Mouse (Mus musculus): ENCODE results near the gene Nek8. TPM values are rescaled to one million over a fixed set of nuclear protein-coding genes. Genes with fewer than 3 reads are reported as not detected.

Gene Nek8
- 13.5 and 15.3 TPM in 2 replicates for polyA plus RNA-seq (2016; fragmentation: Nextera tagmentation; extraction: Ambion mirVana)

GRCm38 (mm10) chr11:78176402-78176862 lies at the start of gene Nek8, which contains the start of gene Tlcd1:
Gene Nek8 (minus strand): TSS chr11:78176675.
Gene Tlcd1 (plus strand): TSS chr11:78176711.
- Histone ChIP-seq H3K27me3 (replicated peaks; ENCODE audit: low read depth, poor library complexity, severe bottlenecking) (no peaks in the 10 kb centered on the region), H3K9me3 (no peaks in the 10 kb centered on the region), H3K27ac (replicated peaks) (peak within 1 kb of the TSS; percentile 92), H3K36me3 (replicated peaks) (peaks cover 39% of the 10 kb centered on the region), H3K4me1 (peaks cover 63% of the 10 kb centered on the region), H3K4me3 (peak within 1 kb of the TSS; percentile 70)
- WGBS = under 1% methylated on average over 32 of the region's 32 CpGs
- peak; percentile 92 for DNase-seq (ENCODE audit: low spot score)

GRCm38 (mm10) chr11:78223586-78223985 lies 47.1 kb upstream of the Nek8 start:
- H3K4me3 ChIP-seq = no peak overlapping the region
- no peaks in the 10 kb centered on the region for H3K4me1 ChIP-seq
- H3K36me3 ChIP-seq (replicated peaks) = peaks cover 100% of the 10 kb centered on the region
- WGBS = 94% methylated on average over 4 of the region's 4 CpGs
- DNase-seq (ENCODE audit: low spot score) = no peak
- no peaks in the 10 kb centered on the region for H3K27me3 ChIP-seq (replicated peaks; ENCODE audit: low read depth, poor library complexity, severe bottlenecking)
- no peak overlapping the region for H3K27ac ChIP-seq (replicated peaks)
- no peaks in the 10 kb centered on the region for H3K9me3 ChIP-seq

GRCm38 (mm10) chr11:78215709-78216317 lies 39.3 kb upstream of the Nek8 start:
- Histone ChIP-seq H3K4me1 (no peaks in the 10 kb centered on the region), H3K27ac (replicated peaks) (no peak overlapping the region), H3K9me3 (no peaks in the 10 kb centered on the region), H3K27me3 (replicated peaks; ENCODE audit: low read depth, poor library complexity, severe bottlenecking) (no peaks in the 10 kb centered on the region), H3K36me3 (replicated peaks) (peaks cover 100% of the 10 kb centered on the region), H3K4me3 (no peak overlapping the region)
- DNase-seq (ENCODE audit: low spot score) = no peak
- WGBS = 92% methylated on average over 11 of the region's 11 CpGs

- Histone ChIP-seq H3K27me3 (replicated peaks; ENCODE audit: low read depth, poor library complexity, severe bottlenecking) (no peaks in the 10 kb centered on the region), H3K27ac (replicated peaks) (no peak overlapping the region), H3K4me3 (no peak overlapping the region), H3K9me3 (no peaks in the 10 kb centered on the region), H3K4me1 (no peaks in the 10 kb centered on the region), H3K36me3 (replicated peaks) (peaks cover 100% of the 10 kb centered on the region)
- DNase-seq (ENCODE audit: low spot score) = no peak
- 95% methylated on average over 14 of the region's 14 CpGs for WGBS
Observed at GRCm38 (mm10) chr11:78213086-78213817, 36.8 kb upstream of the Nek8 start.

- no peak for DNase-seq (ENCODE audit: low spot score)
- Histone ChIP-seq H3K4me1 (no peaks in the 10 kb centered on the region), H3K36me3 (replicated peaks) (peaks cover 100% of the 10 kb centered on the region), H3K27me3 (replicated peaks; ENCODE audit: low read depth, poor library complexity, severe bottlenecking) (no peaks in the 10 kb centered on the region), H3K9me3 (no peaks in the 10 kb centered on the region), H3K4me3 (no peak overlapping the region), H3K27ac (replicated peaks) (no peak overlapping the region)
- WGBS = 94% methylated on average over 5 of the region's 5 CpGs
Observed at GRCm38 (mm10) chr11:78211513-78211912, 35.0 kb upstream of the Nek8 start.

- Histone ChIP-seq H3K4me3 (no peak overlapping the region), H3K27me3 (replicated peaks; ENCODE audit: low read depth, poor library complexity, severe bottlenecking) (no peaks in the 10 kb centered on the region), H3K9me3 (no peaks in the 10 kb centered on the region), H3K36me3 (replicated peaks) (peaks cover 100% of the 10 kb centered on the region), H3K4me1 (peaks cover 4% of the 10 kb centered on the region; the same call in 1 of the 2 replicates), H3K27ac (replicated peaks) (no peak overlapping the region)
- WGBS = 71% methylated on average over 7 of the region's 7 CpGs
- DNase-seq (ENCODE audit: low spot score) = no peak
Observed at GRCm38 (mm10) chr11:78210615-78211014, 34.1 kb upstream of the Nek8 start.

GRCm38 (mm10) chr11:78209886-78210285 lies 33.4 kb upstream of the Nek8 start:
- Histone ChIP-seq H3K36me3 (replicated peaks) (peaks cover 100% of the 10 kb centered on the region), H3K4me3 (no peak overlapping the region), H3K27me3 (replicated peaks; ENCODE audit: low read depth, poor library complexity, severe bottlenecking) (no peaks in the 10 kb centered on the region), H3K27ac (replicated peaks) (no peak overlapping the region), H3K4me1 (peaks cover 5% of the 10 kb centered on the region; the same call in 1 of the 2 replicates), H3K9me3 (no peaks in the 10 kb centered on the region)
- DNase-seq (ENCODE audit: low spot score) = no peak
- WGBS = 90% methylated on average over 6 of the region's 6 CpGs

GRCm38 (mm10) chr11:78207190-78207589 lies 30.7 kb upstream of the Nek8 start:
- Histone ChIP-seq H3K9me3 (no peaks in the 10 kb centered on the region), H3K4me3 (no peak overlapping the region), H3K4me1 (peaks cover 5% of the 10 kb centered on the region; the same call in 1 of the 2 replicates), H3K27me3 (replicated peaks; ENCODE audit: low read depth, poor library complexity, severe bottlenecking) (no peaks in the 10 kb centered on the region), H3K27ac (replicated peaks) (no peak overlapping the region), H3K36me3 (replicated peaks) (peaks cover 97% of the 10 kb centered on the region)
- no peak for DNase-seq (ENCODE audit: low spot score)
- WGBS = 92% methylated on average over 7 of the region's 7 CpGs

- H3K27me3 ChIP-seq (replicated peaks; ENCODE audit: low read depth, poor library complexity, severe bottlenecking) = no peaks in the 10 kb centered on the region
- no peak for DNase-seq (ENCODE audit: low spot score)
- no peaks in the 10 kb centered on the region for H3K9me3 ChIP-seq
- peaks cover 81% of the 10 kb centered on the region for H3K36me3 ChIP-seq (replicated peaks)
- H3K4me3 ChIP-seq = peak overlapping the region; percentile 12; the same call in 1 of the 2 replicates
- 84% methylated on average over 13 of the region's 13 CpGs for WGBS
- H3K4me1 ChIP-seq = peaks cover 5% of the 10 kb centered on the region; the same call in 1 of the 2 replicates
- H3K27ac ChIP-seq (replicated peaks) = peak overlapping the region; percentile 1; the same call in 1 of the 2 replicates
Observed at GRCm38 (mm10) chr11:78205361-78206206, 29.1 kb upstream of the Nek8 start.

- Histone ChIP-seq H3K4me3 (no peak overlapping the region), H3K4me1 (peaks cover 5% of the 10 kb centered on the region; the same call in 1 of the 2 replicates), H3K36me3 (replicated peaks) (peaks cover 68% of the 10 kb centered on the region)
Observed at GRCm38 (mm10) chr11:78204287-78204686, 27.8 kb upstream of the Nek8 start.

GRCm38 (mm10) chr11:78202372-78202771 lies 25.9 kb upstream of the Nek8 start:
- WGBS = 95% methylated on average over 3 of the region's 3 CpGs
- Histone ChIP-seq H3K4me3 (no peak overlapping the region), H3K4me1 (peaks cover 5% of the 10 kb centered on the region; the same call in 1 of the 2 replicates), H3K36me3 (replicated peaks) (peaks cover 49% of the 10 kb centered on the region), H3K9me3 (no peaks in the 10 kb centered on the region), H3K27me3 (replicated peaks; ENCODE audit: low read depth, poor library complexity, severe bottlenecking) (no peaks in the 10 kb centered on the region), H3K27ac (replicated peaks) (no peak overlapping the region)
- no peak for DNase-seq (ENCODE audit: low spot score)

More at GRCm38 (mm10) chr11:78204287-78204686, 27.8 kb upstream of the Nek8 start:
- Histone ChIP-seq H3K27ac (replicated peaks) (no peak overlapping the region), H3K27me3 (replicated peaks; ENCODE audit: low read depth, poor library complexity, severe bottlenecking) (no peaks in the 10 kb centered on the region), H3K9me3 (no peaks in the 10 kb centered on the region)
- 87% methylated on average over 6 of the region's 6 CpGs for WGBS
- DNase-seq (ENCODE audit: low spot score) = no peak

Measured in embryonic facial prominence, embryonic 10.5 days (tissue).